Mouse (Mus musculus): ENCODE results near the gene Tmem109. TPM values are rescaled to one million over a fixed set of nuclear protein-coding genes. Genes with fewer than 3 reads are reported as not detected.

Gene Tmem109
- polyA plus RNA-seq, 1 experiment from 2014 or later, result 133 TPM

Other genes with a start within 250 kb of the Tmem109 start
- gene Vwce, start 247.8 kb downstream of the Tmem109 start, polyA plus RNA-seq (2015; fragmentation: Nextera tagmentation; extraction: Ambion mirVana), result 2.1 and 2.6 TPM in 2 replicates
- gene Pga5, start 203.9 kb downstream of the Tmem109 start, polyA plus RNA-seq (2015; fragmentation: Nextera tagmentation; extraction: Ambion mirVana), result not detected in 2 replicates
- 43.0 and 47.0 TPM in 2 replicates for gene Vps37c, start 193.3 kb downstream of the Tmem109 start, polyA plus RNA-seq (2015; fragmentation: Nextera tagmentation; extraction: Ambion mirVana)
- 0.81 and 1.3 TPM in 2 replicates for gene Cd5, start 143.0 kb downstream of the Tmem109 start, polyA plus RNA-seq (2015; fragmentation: Nextera tagmentation; extraction: Ambion mirVana)
- 0.05 TPM in 1 of 2 replicates, not detected in the other for gene Cd6, start 51.9 kb downstream of the Tmem109 start, polyA plus RNA-seq (2015; fragmentation: Nextera tagmentation; extraction: Ambion mirVana)
- 2.0 and 2.3 TPM in 2 replicates for gene Slc15a3, start 42.3 kb downstream of the Tmem109 start, polyA plus RNA-seq (2015; fragmentation: Nextera tagmentation; extraction: Ambion mirVana)
- gene Tmem132a, start 12.1 kb downstream of the Tmem109 start, polyA plus RNA-seq (2015; fragmentation: Nextera tagmentation; extraction: Ambion mirVana), result 82.1 and 82.5 TPM in 2 replicates
- gene Prpf19, start 13.2 kb upstream of the Tmem109 start, polyA plus RNA-seq (2015; fragmentation: Nextera tagmentation; extraction: Ambion mirVana), result 45.2 and 49.4 TPM in 2 replicates
- gene Zp1, start 38.6 kb upstream of the Tmem109 start, polyA plus RNA-seq (2015; fragmentation: Nextera tagmentation; extraction: Ambion mirVana), result not detected in 2 replicates
- gene Ptgdr2, start 55.2 kb upstream of the Tmem109 start, polyA plus RNA-seq (2015; fragmentation: Nextera tagmentation; extraction: Ambion mirVana), result 0.07 and 0.08 TPM in 2 replicates
- 26.3 and 27.3 TPM in 2 replicates for gene Ccdc86, start 67.3 kb upstream of the Tmem109 start, polyA plus RNA-seq (2015; fragmentation: Nextera tagmentation; extraction: Ambion mirVana)
- 0.32 and 1.1 TPM in 2 replicates for gene Ms4a10, start 92.7 kb upstream of the Tmem109 start, polyA plus RNA-seq (2015; fragmentation: Nextera tagmentation; extraction: Ambion mirVana)
- not detected in 2 replicates for gene Ms4a15, start 111.2 kb upstream of the Tmem109 start, polyA plus RNA-seq (2015; fragmentation: Nextera tagmentation; extraction: Ambion mirVana)
- gene Ms4a18, start 136.0 kb upstream of the Tmem109 start, polyA plus RNA-seq (2015; fragmentation: Nextera tagmentation; extraction: Ambion mirVana), result not detected in 2 replicates
- gene Ms4a8a, start 199.1 kb upstream of the Tmem109 start, polyA plus RNA-seq (2015; fragmentation: Nextera tagmentation; extraction: Ambion mirVana), result not detected in 2 replicates
- gene 1700017D01Rik, start 248.9 kb upstream of the Tmem109 start, polyA plus RNA-seq (2015; fragmentation: Nextera tagmentation; extraction: Ambion mirVana), result not detected in 2 replicates